ENCODE assay signal across 9 mouse cellular contexts in genomic region chr19:16286451-16287175, GRCm38 (mm10).
A peak's percentile ranks its signal among the peaks of the same experiment; 100 is the strongest.
DNase-seq lines count a peak whose midpoint lies in the region; ATAC-seq lines count a peak whose summit lies in the region.
"Had no signal": no experiment of that assay in that cellular context is flagged by ENCODE, and none has a peak within 500 bp of the region (broad histone marks: within the 10 kb centered on the region; RNA-seq: fewer than 3 reads in every experiment).

No protein-coding gene starts in this region.

- H3K9ac ChIP-seq in neural tube, embryonic 13.5 days: no peak overlapping the region
- no peak overlapping the region for H3K9ac ChIP-seq in liver, embryonic 16.5 days (ENCODE audit: low read depth, low read length)
- H3K9ac ChIP-seq: hindbrain, embryonic 13.5 days had no signal

- no peaks in the 10 kb centered on the region for H3K9me3 ChIP-seq in neural tube, embryonic 13.5 days
- no peaks in the 10 kb centered on the region for H3K9me3 ChIP-seq in liver, embryonic 16.5 days (replicated peaks; ENCODE audit: control insufficient read depth, low read length)
- H3K9me3 ChIP-seq: embryonic facial prominence, embryonic 10.5 days; hindbrain, embryonic 13.5 days had no signal

- no peaks in the 10 kb centered on the region for H3K27me3 ChIP-seq in neural tube, embryonic 13.5 days
- no peaks in the 10 kb centered on the region for H3K27me3 ChIP-seq in liver, embryonic 16.5 days (ENCODE audit: control insufficient read depth, insufficient read depth, low read depth, low read length)
- H3K27me3 ChIP-seq: hindbrain, embryonic 13.5 days had no signal

- H3K4me3 ChIP-seq in neural tube, embryonic 13.5 days: no peak overlapping the region
- no peak overlapping the region for H3K4me3 ChIP-seq in liver, embryonic 16.5 days (ENCODE audit: low read depth, low read length)
- H3K4me3 ChIP-seq: embryonic facial prominence, embryonic 10.5 days; hindbrain, embryonic 13.5 days had no signal

- no peak for ATAC-seq in neural tube, embryonic 13.5 days (ENCODE audit: low read depth)
- ATAC-seq in liver, embryonic 16.5 days (ENCODE audit: low read depth): peak; percentile 67
- no peak for ATAC-seq in monocyte, adult 5-6 weeks (replicated peaks; ENCODE audit: insufficient number of reproducible peaks, low FRiP score, low TSS enrichment, poor library complexity, severe bottlenecking)

- H3K4me1 ChIP-seq in neural tube, embryonic 13.5 days (replicated peaks): peaks cover 54% of the 10 kb centered on the region
- peaks cover 8% of the 10 kb centered on the region for H3K4me1 ChIP-seq in liver, embryonic 16.5 days (ENCODE audit: control insufficient read depth, low read depth, low read length)

- no peaks in the 10 kb centered on the region for H3K36me3 ChIP-seq in neural tube, embryonic 13.5 days
- no peaks in the 10 kb centered on the region for H3K36me3 ChIP-seq in liver, embryonic 16.5 days (ENCODE audit: control insufficient read depth, insufficient read depth)
- H3K36me3 ChIP-seq: embryonic facial prominence, embryonic 10.5 days; hindbrain, embryonic 13.5 days had no signal

- 53% methylated on average over 10 of the region's 10 CpGs for WGBS in neural tube, embryonic 13.5 days
- WGBS in liver, embryonic 16.5 days (ENCODE audit: insufficient replicate concordance): 20% methylated on average over 10 of the region's 10 CpGs

- peak overlapping the region; percentile 35; the same call in 1 of the 2 replicates for H3K27ac ChIP-seq in neural tube, embryonic 13.5 days (replicated peaks)
- H3K27ac ChIP-seq in liver, embryonic 16.5 days (ENCODE audit: low read length): no peak overlapping the region
- H3K27ac ChIP-seq: embryonic facial prominence, embryonic 10.5 days; hindbrain, embryonic 13.5 days had no signal

- no peak for DNase-seq in neural tube, embryonic 10.5 days (ENCODE audit: extremely low spot score, low spot score)
- DNase-seq in kidney, adult 18-20 months: peak; percentile 25
- DNase-seq in c-Kit-positive CD71-positive TER-119-positive erythroid progenitor cells, embryonic 14.5 days (ENCODE audit: low spot score): no peak
- no peak for DNase-seq in cerebellum, postnatal 4 days (ENCODE audit: low spot score in 2 of 2)

- no peak overlapping the region for H3K4me2 ChIP-seq in neural tube, embryonic 13.5 days
- H3K4me2 ChIP-seq in liver, embryonic 16.5 days (ENCODE audit: low read depth, low read length): no peak overlapping the region
- H3K4me2 ChIP-seq: hindbrain, embryonic 13.5 days had no signal
